Mouse (Mus musculus) liver, adult 2 months (tissue): ENCODE measurements around the gene Safb2. TPM values are rescaled to one million over a fixed set of nuclear protein-coding genes. Genes with fewer than 3 reads are reported as not detected.

Experiments
- DNase-seq: peaks from one replicate; pipeline ENCODE4 v3.0.0-alpha.2; 2011; ENCODE audit warnings: low read depth, low spot score; ENCODE audit errors: extremely low read depth
- H3K27ac ChIP-seq: fragments of 200-500 bp; replicated peaks from 2 replicates; pipeline ENCODE4 v1.5.1; 2012; ENCODE audit warnings: low read depth, mild to moderate bottlenecking, control low read depth, inconsistent platforms, low read length; ENCODE audit not compliant: insufficient read depth
- H3K27me3 ChIP-seq: fragments of 200-500 bp; 2 replicates; pipeline ENCODE4 v1.6.1; 2012; ENCODE audit warnings: mild to moderate bottlenecking, moderate library complexity, low read length, inconsistent platforms; ENCODE audit not compliant: control insufficient read depth, insufficient read depth
- H3K36me3 ChIP-seq: fragments of 200-500 bp; 2 replicates; pipeline ENCODE4 v1.6.1; 2012; ENCODE audit warnings: low read length, inconsistent platforms; ENCODE audit not compliant: control insufficient read depth, insufficient read depth
- H3K4me1 ChIP-seq: fragments of 200-500 bp; 2 replicates; pipeline ENCODE4 v1.6.1; 2011; ENCODE audit warnings: low read length; ENCODE audit not compliant: control insufficient read depth, insufficient read depth
- H3K4me3 ChIP-seq: fragments of 200-500 bp; 2 replicates; pipeline ENCODE4 v1.5.1; 2011; ENCODE audit warnings: low read depth, mild to moderate bottlenecking, control low read depth, low read length, moderate library complexity; ENCODE audit not compliant: insufficient read depth
- H3K79me2 ChIP-seq: fragments of 200-500 bp; 2 replicates; pipeline ENCODE4 v1.6.1; 2012; ENCODE audit warnings: inconsistent platforms, mild to moderate bottlenecking, low read length, moderate library complexity; ENCODE audit not compliant: control insufficient read depth, insufficient read depth
- H3K9ac ChIP-seq: fragments of 200-500 bp; 2 replicates; pipeline ENCODE4 v1.6.1; 2012; ENCODE audit warnings: low read depth, mild to moderate bottlenecking, control low read depth, inconsistent platforms, low read length
- CTCF ChIP-seq: fragments of 200-500 bp; IDR thresholded peaks from 2 replicates; pipeline ENCODE4 v1.5.1; 2011; ENCODE audit warnings: low read depth, low read length, control low read depth
- POLR2A ChIP-seq: fragments of 200-500 bp; IDR thresholded peaks from 2 replicates; pipeline ENCODE4 v1.6.1; 2011; ENCODE audit warnings: low read length, control low read depth; ENCODE audit not compliant: insufficient read depth; ENCODE audit errors: extremely low read depth
- WGBS: fragments of 180-500 bp; shearing (Covaris S2); methylation state at CpG from one replicate; pipeline ENCODE4 v1.1.7; 2018; 5-methylcytosine and 5-hydroxymethylcytosine counted together
- polyA plus RNA-seq: library from polyadenylated mRNA; depleted of rRNA; stranded (reverse); fragments of >200 nt; gene quantifications from 2 replicates; pipeline ENCODE4 v1.2.3, GENCODE M21; 2012
- total RNA-seq: library from RNA; depleted of rRNA; stranded (reverse); fragments of >200 nt; gene quantifications from 2 replicates; pipeline ENCODE4 v1.2.3, GENCODE M21; 2014

Gene Safb2
- total and polyA plus RNA-seq, 2 experiments, result 32.8 to 62.3 TPM

DNA sequence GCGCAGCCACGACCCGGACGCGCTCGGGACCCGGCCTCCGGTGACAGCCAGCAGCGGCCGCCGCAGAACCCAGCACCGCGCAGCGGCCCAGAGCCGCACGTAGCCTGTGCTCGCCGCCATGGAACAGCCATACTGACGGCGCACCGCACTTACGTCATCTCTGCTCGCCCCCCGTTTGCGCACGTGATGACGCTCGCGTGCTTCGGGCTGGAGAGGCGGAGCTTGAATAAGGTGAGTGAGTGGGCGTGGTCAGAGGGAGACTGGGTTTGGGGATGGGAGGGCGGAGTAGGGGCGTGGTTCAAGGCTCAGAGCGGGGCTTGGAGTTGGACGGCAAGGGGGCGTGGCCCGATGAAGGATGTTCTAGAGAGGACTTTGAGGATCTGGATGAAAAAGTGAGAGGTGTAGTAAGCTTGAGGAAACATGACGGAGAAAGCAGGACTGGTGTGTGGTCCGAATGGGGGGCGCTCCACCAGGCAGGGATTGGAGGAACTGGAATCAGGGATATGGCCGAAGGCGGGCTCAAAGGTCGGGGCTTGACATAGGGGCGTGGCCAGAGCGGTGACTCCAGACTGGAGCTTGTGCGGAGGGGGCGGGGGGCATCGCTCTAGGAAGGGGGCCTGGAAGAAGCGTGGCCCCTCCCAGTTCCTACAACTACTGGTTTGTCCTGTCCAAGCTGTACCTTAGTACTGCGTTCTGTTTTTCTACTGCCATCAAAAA lies 42.5 kb upstream of the Safb2 start, which contains the start of gene Lonp1:
Lonp1 (minus strand) TSS at position 134 of the 717 bp plus-strand sequence.
- DNase-seq, result peak; percentile 93
- Histone ChIP-seq H3K36me3 (peaks cover 3% of the 10 kb centered on the region; the same call in 1 of the 2 replicates), H3K9ac (peak within 1 kb of the TSS; percentile 94), H3K27me3 (no peaks in the 10 kb centered on the region), H3K79me2 (peaks cover 15% of the 10 kb centered on the region), H3K4me1 (peaks cover 10% of the 10 kb centered on the region; the same call in 1 of the 2 replicates), H3K27ac (peak within 1 kb of the TSS; percentile 87), H3K4me3 (peak within 1 kb of the TSS; percentile 86)
- WGBS, result under 1% methylated on average over 51 of the region's 51 CpGs
- TF ChIP-seq POLR2A, result 0 out of 2 replicates have a peak, but pooled peaks have one; percentile 36
- TF ChIP-seq CTCF, result no peak

DNA sequence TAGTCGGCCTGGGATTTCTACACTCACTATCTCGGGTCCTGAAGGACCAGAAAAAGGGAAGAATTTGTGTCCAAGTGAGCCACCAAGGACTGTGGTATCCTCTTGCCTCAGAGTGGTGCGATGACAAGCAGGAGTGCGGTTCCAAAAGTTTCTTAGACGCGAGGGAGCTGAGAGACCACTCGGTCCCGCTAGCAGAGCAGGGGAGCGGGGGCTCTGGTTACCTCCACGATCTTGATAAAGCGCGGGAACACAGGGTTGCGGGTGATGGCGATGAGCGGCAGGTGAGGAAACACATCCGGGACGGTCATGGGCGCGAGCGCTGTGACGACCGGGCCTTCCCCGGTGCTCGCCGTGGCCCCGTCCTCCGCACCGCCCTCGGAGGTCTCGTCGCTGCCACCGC lies 41.9 kb upstream of the Safb2 start:
- WGBS, result under 1% methylated on average over 32 of the region's 32 CpGs
- H3K27ac ChIP-seq, result 0 out of 2 replicates have a peak overlapping the region, but pooled peaks have one; percentile 14
- peak overlapping the region; percentile 86 for H3K4me3 ChIP-seq
- no peak for DNase-seq
- no peak for TF ChIP-seq POLR2A
- peak overlapping the region; percentile 94 for H3K9ac ChIP-seq
- H3K36me3 ChIP-seq, result peaks cover 7% of the 10 kb centered on the region; the same call in 1 of the 2 replicates
- H3K4me1 ChIP-seq, result peaks cover 10% of the 10 kb centered on the region; the same call in 1 of the 2 replicates
- H3K27me3 ChIP-seq, result no peaks in the 10 kb centered on the region
- H3K79me2 ChIP-seq, result peaks cover 15% of the 10 kb centered on the region

DNA sequence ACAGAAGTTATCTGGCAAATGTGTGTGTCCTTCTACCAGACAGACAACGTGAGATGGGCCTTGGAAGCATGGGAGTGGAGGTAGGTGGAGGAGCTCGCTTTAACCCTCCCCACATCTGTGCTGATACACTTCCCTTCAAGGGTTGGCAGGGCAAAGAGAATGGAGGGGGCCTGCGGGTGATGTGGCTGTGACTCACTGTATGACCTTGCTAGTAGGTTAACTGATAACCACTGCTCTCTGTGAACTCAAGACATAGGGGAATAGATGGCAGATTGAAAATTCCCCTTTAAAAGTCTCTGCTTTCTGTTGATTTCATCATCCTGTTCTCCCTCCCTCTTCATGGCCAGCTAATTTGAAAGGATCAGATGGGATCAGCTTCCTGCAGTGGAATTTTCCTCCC lies 41.1 kb upstream of the Safb2 start:
- Histone ChIP-seq H3K27me3 (no peaks in the 10 kb centered on the region), H3K4me1 (peaks cover 10% of the 10 kb centered on the region; the same call in 1 of the 2 replicates), H3K79me2 (peaks cover 15% of the 10 kb centered on the region), H3K9ac (no peak overlapping the region), H3K4me3 (no peak overlapping the region), H3K27ac (no peak overlapping the region), H3K36me3 (peaks cover 10% of the 10 kb centered on the region; the same call in 1 of the 2 replicates)
- 44% methylated on average over 3 of the region's 3 CpGs for WGBS
- no peak for TF ChIP-seq CTCF
- no peak for TF ChIP-seq POLR2A
- DNase-seq, result no peak

DNA sequence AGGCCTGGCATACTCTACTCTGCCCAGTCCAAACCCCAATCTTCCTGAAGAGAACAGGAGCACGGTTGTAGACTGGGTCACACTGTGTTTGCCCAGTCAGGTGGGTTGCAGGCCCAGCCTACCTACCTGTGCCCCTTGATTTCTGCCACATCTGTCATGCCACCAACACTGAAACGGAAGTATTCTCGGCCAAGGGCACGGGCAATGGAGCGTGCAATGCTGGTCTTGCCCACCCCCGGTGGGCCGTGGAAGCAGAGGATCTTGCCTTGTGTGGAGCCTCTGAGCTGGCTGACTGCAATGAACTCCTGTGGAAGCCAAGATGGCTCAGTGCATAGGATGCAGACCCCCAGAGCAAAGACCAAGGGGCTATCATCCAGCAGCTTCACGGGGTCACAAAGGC lies 33.2 kb upstream of the Safb2 start:
- H3K27ac ChIP-seq, result no peak overlapping the region
- H3K4me3 ChIP-seq, result no peak overlapping the region
- peaks cover 11% of the 10 kb centered on the region; the same call in 1 of the 2 replicates for H3K36me3 ChIP-seq
- 91% methylated on average over 8 of the region's 8 CpGs for WGBS
- peaks cover 11% of the 10 kb centered on the region; the same call in 1 of the 2 replicates for H3K79me2 ChIP-seq
- no peak for DNase-seq
- H3K9ac ChIP-seq, result no peak overlapping the region
- no peaks in the 10 kb centered on the region for H3K27me3 ChIP-seq
- TF ChIP-seq CTCF (no peak), POLR2A (no peak)
- H3K4me1 ChIP-seq, result peaks cover 8% of the 10 kb centered on the region

DNA sequence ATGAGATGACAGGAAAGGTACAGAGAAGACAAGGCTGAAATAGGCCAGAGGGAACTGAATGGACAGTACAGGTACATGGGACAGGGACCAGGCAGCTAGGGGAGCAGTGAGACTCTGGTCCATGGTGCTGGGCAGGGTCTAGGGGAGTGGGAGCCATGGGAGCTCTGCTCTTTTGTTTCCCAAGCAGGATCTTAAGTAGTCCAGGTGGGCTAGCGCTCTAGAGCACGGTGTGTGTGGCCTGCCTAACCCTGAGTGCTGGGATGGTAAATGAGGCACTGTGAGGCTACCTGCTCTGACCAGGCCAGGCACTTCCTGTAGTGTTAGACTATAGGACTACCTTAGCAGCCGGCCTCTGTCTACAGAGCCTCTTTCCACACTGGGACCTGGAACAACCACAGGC lies 32.3 kb upstream of the Safb2 start:
- Histone ChIP-seq H3K36me3 (peaks cover 6% of the 10 kb centered on the region; the same call in 1 of the 2 replicates), H3K79me2 (peaks cover 11% of the 10 kb centered on the region; the same call in 1 of the 2 replicates), H3K27me3 (no peaks in the 10 kb centered on the region), H3K4me1 (peaks cover 12% of the 10 kb centered on the region), H3K4me3 (no peak overlapping the region), H3K27ac (no peak overlapping the region), H3K9ac (no peak overlapping the region)
- TF ChIP-seq CTCF (no peak), POLR2A (no peak)
- WGBS, result 78% methylated on average over 3 of the region's 3 CpGs
- DNase-seq, result no peak

DNA sequence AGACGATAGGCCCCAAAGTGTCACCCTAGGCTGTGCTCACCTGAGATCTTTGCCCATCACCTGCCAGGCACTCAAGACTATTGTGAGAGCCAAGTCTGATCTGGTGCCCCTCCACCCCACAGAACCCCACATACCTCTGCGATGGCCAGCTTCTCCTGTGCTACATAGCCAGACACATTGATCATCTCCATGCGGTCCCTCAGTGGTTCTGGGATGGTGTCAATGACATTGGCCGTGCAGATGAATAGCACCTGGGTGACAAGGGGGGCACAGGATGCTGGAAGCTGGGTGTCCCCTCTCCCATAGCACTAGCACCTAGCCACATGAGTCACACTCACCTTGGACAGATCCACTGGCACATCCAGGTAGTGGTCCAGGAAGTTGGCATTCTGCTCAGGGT lies 31.4 kb upstream of the Safb2 start:
- H3K4me3 ChIP-seq, result no peak overlapping the region
- H3K9ac ChIP-seq, result no peak overlapping the region
- TF ChIP-seq POLR2A (no peak), CTCF (no peak)
- peaks cover 3% of the 10 kb centered on the region; the same call in 1 of the 2 replicates for H3K36me3 ChIP-seq
- H3K27me3 ChIP-seq, result no peaks in the 10 kb centered on the region
- no peak for DNase-seq
- 94% methylated on average over 4 of the region's 4 CpGs for WGBS
- H3K79me2 ChIP-seq, result peaks cover 11% of the 10 kb centered on the region; the same call in 1 of the 2 replicates
- H3K4me1 ChIP-seq, result peaks cover 14% of the 10 kb centered on the region
- H3K27ac ChIP-seq, result no peak overlapping the region
